Mouse (Mus musculus) thymus, adult 2 months (tissue): ENCODE results near the gene Nsmce1.

ENCODE experiments used
- CTCF ChIP-seq: fragments of 200-500 bp; IDR thresholded peaks from 2 replicates; pipeline ENCODE4 v1.5.1; 2012; ENCODE audit warnings: mild to moderate bottlenecking, control low read depth, low read length, moderate library complexity, borderline replicate concordance; ENCODE audit not compliant: control insufficient read depth, poor library complexity, insufficient read depth; ENCODE audit errors: extremely low read depth
- POLR2A ChIP-seq: fragments of 200-500 bp; IDR thresholded peaks from 2 replicates; pipeline ENCODE4 v1.6.1; 2012; ENCODE audit warnings: mild to moderate bottlenecking, low read length, control low read depth, moderate library complexity; ENCODE audit not compliant: control insufficient read depth, poor library complexity, insufficient read depth; ENCODE audit errors: extremely low read depth

- no peak for TF ChIP-seq POLR2A
- TF ChIP-seq CTCF = no peak
Measured at GRCm38 (mm10) chr7:125442323-125442722, 49.1 kb downstream of the Nsmce1 start.
